7 mouse cellular contexts compared by ENCODE assay signal in genomic region chr6:76977817-76978216, GRCm38 (mm10).
DNase-seq lines count a peak whose midpoint lies in the region; ATAC-seq and TF ChIP-seq lines count a peak whose summit lies in the region.

No protein-coding gene starts in this region.

- no peak for TF ChIP-seq CTCF in lung, adult 2 months (IDR thresholded peaks at IDR 0.05; ENCODE audit: insufficient read depth, low read length)

- H3K4me2 ChIP-seq in midbrain, embryonic 13.5 days (replicated peaks), result no peak overlapping the region
- no peak overlapping the region for H3K4me2 ChIP-seq in kidney, embryonic 15.5 days

- no peak overlapping the region for H3K4me3 ChIP-seq in midbrain, embryonic 13.5 days (replicated peaks)
- H3K4me3 ChIP-seq in kidney, embryonic 15.5 days (replicated peaks), result no peak overlapping the region
- H3K4me3 ChIP-seq in lung, adult 2 months (replicated peaks; ENCODE audit: extremely low read depth, low read depth, low read length), result no peak overlapping the region

- H3K27ac ChIP-seq in midbrain, embryonic 13.5 days, result peak overlapping the region; percentile 53; the same call in 1 of the 2 replicates
- no peak overlapping the region for H3K27ac ChIP-seq in kidney, embryonic 15.5 days

- peaks cover 9% of the 10 kb centered on the region for H3K4me1 ChIP-seq in midbrain, embryonic 13.5 days (replicated peaks)
- no peaks in the 10 kb centered on the region for H3K4me1 ChIP-seq in kidney, embryonic 15.5 days
- H3K4me1 ChIP-seq in lung, adult 2 months (ENCODE audit: control insufficient read depth, insufficient read depth, low read length), result no peaks in the 10 kb centered on the region

- no peaks in the 10 kb centered on the region for H3K9me3 ChIP-seq in midbrain, embryonic 13.5 days
- H3K9me3 ChIP-seq in kidney, embryonic 15.5 days (replicated peaks), result no peaks in the 10 kb centered on the region

- peak; percentile 90 for ATAC-seq in cerebellum, adult (ENCODE audit: insufficient number of reproducible peaks, low FRiP score, low TSS enrichment)
- peak; percentile 60; the same call in 1 of the 2 replicates for ATAC-seq in midbrain, embryonic 13.5 days
- ATAC-seq in kidney, embryonic 15.5 days (replicated peaks; ENCODE audit: low FRiP score), result no peak

- DNase-seq in cerebellum, adult 9-11 months, result peak; percentile 86
- DNase-seq in forelimb bud, embryonic 11.5 days (ENCODE audit: low read depth, low spot score), result peak; percentile 36
- DNase-seq in lung, adult 2 months, result no peak
- DNase-seq in heart, postnatal 4 days, result no peak

- no peaks in the 10 kb centered on the region for H3K27me3 ChIP-seq in midbrain, embryonic 13.5 days
- H3K27me3 ChIP-seq in kidney, embryonic 15.5 days, result no peaks in the 10 kb centered on the region

- no peak for TF ChIP-seq POLR2A in lung, adult 2 months (IDR thresholded peaks at IDR 0.05; ENCODE audit: borderline replicate concordance, extremely low read depth, low read depth, low read length)

- WGBS in midbrain, embryonic 13.5 days, result 16% methylated on average over 3 of the region's 3 CpGs
- 42% methylated on average over 3 of the region's 3 CpGs for WGBS in kidney, embryonic 15.5 days
- 13% methylated on average over 3 of the region's 3 CpGs for WGBS in lung, adult 2 months

- peaks cover 3% of the 10 kb centered on the region; the same call in 1 of the 2 replicates for H3K36me3 ChIP-seq in midbrain, embryonic 13.5 days
- no peaks in the 10 kb centered on the region for H3K36me3 ChIP-seq in kidney, embryonic 15.5 days

- H3K9ac ChIP-seq in midbrain, embryonic 13.5 days (replicated peaks), result no peak overlapping the region
- no peak overlapping the region for H3K9ac ChIP-seq in kidney, embryonic 15.5 days

Comparison
In these comparisons a context has a peak if more than half of its experiments do, and no peak if none do; other contexts are left out.
1. DNase-seq: peak in cerebellum, adult 9-11 months (single experiment) and forelimb bud, embryonic 11.5 days (single experiment); none in lung, adult 2 months (single experiment) and heart, postnatal 4 days (single experiment).